Mouse (Mus musculus) kidney, adult 11 months (tissue): ENCODE data around the gene Ackr1.

ENCODE experiments used
- DNase-seq: peaks from one replicate; pipeline ENCODE4 v3.0.0; 2022

The Ackr1 gene

GRCm38 (mm10) chr1:173333312-173334253, at the start of gene Ackr1:
Gene Ackr1, minus strand, starts transcription at chr1:173333750.
- no peak for DNase-seq

- no peak for DNase-seq
Measured at GRCm38 (mm10) chr1:173381436-173381835, 47.9 kb upstream of the Ackr1 start.

- no peak for DNase-seq
Measured at GRCm38 (mm10) chr1:173377380-173378112, 44.0 kb upstream of the Ackr1 start.

- no peak for DNase-seq
Measured at GRCm38 (mm10) chr1:173374020-173374419, 40.5 kb upstream of the Ackr1 start.

GRCm38 (mm10) chr1:173371586-173371985, 38.0 kb upstream of the Ackr1 start:
- DNase-seq = no peak

GRCm38 (mm10) chr1:173370456-173370855, 36.9 kb upstream of the Ackr1 start:
- no peak for DNase-seq

GRCm38 (mm10) chr1:173369611-173370010, 36.1 kb upstream of the Ackr1 start:
- DNase-seq = no peak

- DNase-seq = no peak
Measured at GRCm38 (mm10) chr1:173367356-173368046, 34.0 kb upstream of the Ackr1 start, which contains the start of gene Cadm3. Gene Cadm3, minus strand, starts transcription at chr1:173367695.

GRCm38 (mm10) chr1:173366701-173367355, 33.3 kb upstream of the Ackr1 start:
- DNase-seq = no peak

- no peak for DNase-seq
Measured at GRCm38 (mm10) chr1:173365970-173366409, 32.4 kb upstream of the Ackr1 start.

GRCm38 (mm10) chr1:173364125-173364800, 30.7 kb upstream of the Ackr1 start:
- DNase-seq = no peak

GRCm38 (mm10) chr1:173363436-173363835, 29.9 kb upstream of the Ackr1 start:
- DNase-seq = no peak

GRCm38 (mm10) chr1:173361651-173362050, 28.1 kb upstream of the Ackr1 start:
- DNase-seq = peak; percentile 14

- DNase-seq = no peak
Measured at GRCm38 (mm10) chr1:173359590-173360290, 26.2 kb upstream of the Ackr1 start.

- no peak for DNase-seq
Measured at GRCm38 (mm10) chr1:173357799-173358198, 24.2 kb upstream of the Ackr1 start.

- DNase-seq = no peak
Measured at GRCm38 (mm10) chr1:173356699-173357098, 23.1 kb upstream of the Ackr1 start.

GRCm38 (mm10) chr1:173355107-173355846, 21.7 kb upstream of the Ackr1 start:
- DNase-seq = no peak

GRCm38 (mm10) chr1:173350372-173350957, 16.9 kb upstream of the Ackr1 start, which contains the start of gene Aim2:
Gene Aim2, plus strand, starts transcription at chr1:173350879.
- DNase-seq = no peak

- no peak for DNase-seq
Measured at GRCm38 (mm10) chr1:173349946-173350345, 16.4 kb upstream of the Ackr1 start.

GRCm38 (mm10) chr1:173349192-173349591, 15.6 kb upstream of the Ackr1 start:
- no peak for DNase-seq
